Mouse (Mus musculus) layer of hippocampus, postnatal 36 days (tissue): ENCODE data around the gene Alk. TPM values are rescaled to one million over a fixed set of nuclear protein-coding genes. Genes with fewer than 3 reads are reported as not detected.

Experiments
- DNase-seq, 2 experiments: peaks; one replicate each; pipeline ENCODE4 v3.0.0; 2022
- total RNA-seq, 2 experiments: library from RNA; stranded (reverse); gene quantifications; 2 replicates each; pipeline ENCODE4 v1.2.3; 2021

The Alk gene
- total RNA-seq, 2 experiments from 2014 or later = 6.8 to 7.1 TPM

DNA sequence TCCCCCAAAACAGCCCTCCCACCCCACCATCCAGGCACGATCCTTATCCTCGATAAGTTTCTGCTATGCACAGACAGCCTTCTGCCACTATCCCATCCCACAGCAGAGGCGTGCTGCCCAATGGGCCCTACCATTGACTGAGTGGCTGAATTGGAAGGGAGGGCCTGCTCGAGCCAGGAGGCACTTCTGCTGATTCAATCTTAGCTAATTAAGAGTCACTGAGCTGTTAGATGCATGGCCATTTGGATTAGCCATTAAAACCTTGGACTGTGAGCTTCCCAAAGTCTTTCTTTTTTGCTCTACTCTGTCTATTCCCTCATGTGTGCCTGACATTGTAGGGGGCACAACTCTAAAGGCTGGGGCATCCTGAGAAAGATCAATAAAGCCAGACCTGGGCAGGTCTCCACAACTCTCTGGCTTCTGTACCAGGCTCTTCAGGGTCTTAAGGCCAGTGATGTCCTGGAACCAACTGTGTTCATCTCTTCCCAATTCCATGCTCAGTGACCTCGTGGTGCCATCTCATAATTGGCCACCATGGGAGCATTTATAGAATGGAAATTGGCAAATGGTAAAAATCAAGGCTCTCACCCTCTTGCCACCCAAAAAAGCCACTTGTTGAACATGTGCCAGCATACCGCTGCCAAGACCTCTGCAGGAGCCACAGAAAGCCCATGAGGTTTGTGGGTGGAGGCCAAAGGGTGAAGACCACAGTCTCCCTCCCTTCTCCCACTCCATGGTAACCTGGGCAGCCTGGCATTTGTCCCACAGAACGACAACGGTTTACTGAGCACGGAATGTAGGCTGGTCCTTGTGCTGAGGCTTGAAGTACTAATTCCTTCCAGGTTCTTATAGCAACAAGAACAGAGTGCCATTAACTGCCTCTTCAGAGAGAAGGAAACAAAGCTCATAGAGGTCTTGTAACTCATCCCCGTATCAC, 582.4 kb downstream of the Alk start:
- no peak for DNase-seq

DNA sequence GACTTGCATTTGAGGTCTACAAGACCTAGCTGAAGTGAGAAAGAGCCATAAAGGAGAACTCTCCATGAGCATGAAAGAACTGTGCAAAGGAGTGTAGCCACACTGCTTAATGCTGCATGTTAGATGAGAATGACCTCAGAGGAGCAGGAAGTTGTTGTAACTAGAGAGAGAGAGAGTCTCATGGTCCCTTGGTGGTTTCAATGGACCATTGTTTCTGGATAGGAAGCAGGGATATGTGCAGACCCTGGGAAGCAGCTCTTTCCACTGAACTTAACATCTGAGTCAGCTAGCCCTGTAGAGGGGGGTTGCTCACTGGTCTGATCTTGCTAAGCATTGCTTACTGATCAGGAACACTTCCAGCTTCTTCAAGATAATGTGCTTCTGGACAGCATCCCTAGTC, 587.1 kb downstream of the Alk start:
- no peak for DNase-seq

DNA sequence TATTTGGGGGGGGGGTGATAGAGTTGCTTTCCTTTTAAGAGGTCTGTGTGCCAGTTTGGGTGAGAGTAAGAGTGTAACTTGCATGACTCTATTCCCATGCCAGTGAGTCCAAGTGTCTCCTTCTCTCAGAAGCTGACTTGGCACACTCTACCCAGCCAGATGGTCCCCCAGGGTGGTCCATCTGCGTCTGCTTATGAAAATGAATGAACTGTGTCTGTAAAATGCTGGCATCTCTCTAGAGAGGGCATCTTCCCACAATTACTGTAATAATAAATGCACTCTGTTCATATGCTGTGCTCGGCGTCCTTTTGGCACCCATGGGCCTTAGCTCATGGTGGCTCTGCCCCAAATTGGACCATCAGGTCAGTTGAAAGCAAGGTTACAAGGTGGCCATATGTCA, 589.2 kb downstream of the Alk start:
- peak; percentile 77 to 82 for DNase-seq

DNA sequence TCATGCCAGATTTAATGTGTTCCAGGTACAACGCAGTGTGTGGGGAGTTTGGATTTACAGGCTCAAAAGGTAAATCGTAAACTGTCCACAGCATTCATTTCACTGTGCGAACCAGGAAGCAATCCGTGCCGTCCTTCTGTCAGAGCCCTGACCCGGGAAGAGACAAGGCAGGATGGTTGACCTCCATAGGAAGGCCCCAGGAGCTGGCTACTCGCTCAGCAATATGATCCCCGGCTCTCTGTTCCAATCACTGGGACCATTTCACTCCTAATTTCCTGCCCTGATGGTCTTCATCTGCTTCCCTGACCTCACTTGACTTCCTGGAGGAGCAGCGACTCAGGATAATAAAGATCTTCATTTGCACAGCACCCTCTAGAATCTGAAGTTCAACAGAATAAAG, 591.7 kb downstream of the Alk start:
- no peak for DNase-seq

DNA sequence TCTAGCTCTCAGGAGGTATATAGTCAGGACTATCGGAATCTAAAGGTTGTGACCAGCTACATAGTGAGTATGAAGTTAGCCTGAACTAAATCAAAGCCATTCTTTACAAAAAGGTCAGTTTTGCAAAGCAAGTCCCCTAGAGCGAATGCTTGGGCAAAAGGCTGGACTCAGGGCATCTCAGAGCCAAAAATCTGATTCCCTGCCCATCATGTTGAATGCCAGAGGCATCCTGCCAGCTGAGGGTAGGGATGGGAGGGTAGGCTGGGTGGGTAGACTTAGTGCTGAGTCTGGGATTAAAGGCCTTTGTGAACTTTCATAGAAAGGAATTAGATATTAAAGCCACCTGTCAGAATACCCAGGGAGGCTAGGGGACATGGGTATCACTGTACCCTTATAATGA, 594.6 kb downstream of the Alk start:
- no peak for DNase-seq

DNA sequence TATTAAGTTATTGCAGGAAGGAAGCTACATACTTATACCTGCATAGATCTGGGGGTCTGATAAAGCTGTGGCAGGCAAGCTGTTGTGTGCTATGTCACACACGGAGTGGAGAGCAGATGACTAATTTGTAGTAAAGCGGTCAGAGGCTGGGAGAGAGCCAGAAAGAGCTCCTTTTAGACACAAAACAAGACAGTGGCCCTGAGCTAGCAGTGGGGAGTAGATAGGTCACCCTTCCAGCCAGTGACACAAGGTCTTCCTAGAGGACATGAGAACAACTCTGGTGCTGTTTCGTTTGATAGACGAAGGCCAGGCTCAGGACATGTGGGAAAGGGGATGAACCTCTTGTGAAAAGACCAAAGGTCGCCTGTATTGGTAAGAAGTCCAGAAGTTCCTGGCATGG, 596.0 kb downstream of the Alk start:
- no peak for DNase-seq

DNA sequence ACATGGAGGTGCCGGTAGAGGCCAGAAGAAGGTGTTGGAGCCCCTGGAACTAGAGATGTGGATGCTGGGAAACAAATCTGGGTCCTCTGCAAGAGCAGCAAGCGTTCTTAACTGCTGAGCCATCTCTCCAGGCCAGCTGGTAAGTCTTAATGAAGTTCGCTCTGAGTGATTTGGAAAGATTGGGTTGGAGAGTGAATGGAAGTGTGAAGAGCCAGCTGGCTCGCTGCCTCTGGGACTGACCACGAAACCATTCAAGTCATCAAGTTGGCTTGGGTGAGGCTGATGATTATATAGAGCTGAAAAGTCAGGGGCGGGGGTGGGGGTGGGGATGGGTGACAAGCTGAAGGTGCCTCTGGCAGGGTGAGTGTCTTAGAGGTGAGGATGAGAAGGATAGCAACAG, 599.1 kb downstream of the Alk start:
- DNase-seq = no peak

DNA sequence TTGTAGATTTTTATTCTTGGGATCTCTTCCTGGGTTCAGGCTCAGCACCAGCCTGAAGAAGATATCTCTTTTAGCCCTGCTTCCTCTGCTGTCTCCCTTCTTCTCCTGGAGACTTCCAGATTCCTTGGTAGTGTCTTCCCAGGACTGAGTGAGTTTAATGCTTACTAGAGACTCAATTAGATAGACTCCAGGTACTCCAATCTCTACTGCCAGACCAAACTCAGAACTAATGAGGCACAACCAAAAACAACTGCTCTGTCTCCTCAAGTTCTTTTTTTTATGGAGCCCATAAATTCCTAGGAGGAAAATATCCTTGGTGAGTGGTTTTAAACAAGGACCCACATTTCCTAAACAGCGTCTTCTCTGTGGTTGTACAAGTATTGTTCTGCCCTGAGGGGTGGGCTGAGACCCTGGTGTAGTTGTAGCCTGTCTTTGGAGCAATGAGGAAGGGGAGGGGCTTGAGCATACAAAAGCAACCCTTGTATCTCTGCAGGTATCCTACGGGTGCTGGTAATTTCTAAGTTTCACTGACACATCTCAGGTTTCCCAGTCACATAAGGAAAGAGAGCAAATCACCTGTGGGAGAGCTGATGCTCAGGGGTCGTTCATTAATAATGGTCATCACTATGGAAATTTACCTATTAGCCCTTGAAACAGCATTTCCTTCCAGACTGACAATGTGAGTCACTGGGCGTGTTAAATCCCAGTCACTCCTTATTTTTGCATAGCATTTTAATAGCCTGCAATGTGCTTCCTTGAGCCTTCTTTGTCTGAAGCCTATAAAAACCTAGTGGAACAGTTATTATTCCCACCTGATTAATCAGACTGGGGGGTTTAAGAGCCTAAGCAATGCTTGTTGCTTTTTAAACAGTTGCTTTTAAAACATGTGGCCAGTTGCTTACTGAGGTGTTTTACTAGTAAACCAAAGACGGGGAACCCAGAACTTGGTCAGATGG, 604.6 kb downstream of the Alk start:
- no peak for DNase-seq

DNA sequence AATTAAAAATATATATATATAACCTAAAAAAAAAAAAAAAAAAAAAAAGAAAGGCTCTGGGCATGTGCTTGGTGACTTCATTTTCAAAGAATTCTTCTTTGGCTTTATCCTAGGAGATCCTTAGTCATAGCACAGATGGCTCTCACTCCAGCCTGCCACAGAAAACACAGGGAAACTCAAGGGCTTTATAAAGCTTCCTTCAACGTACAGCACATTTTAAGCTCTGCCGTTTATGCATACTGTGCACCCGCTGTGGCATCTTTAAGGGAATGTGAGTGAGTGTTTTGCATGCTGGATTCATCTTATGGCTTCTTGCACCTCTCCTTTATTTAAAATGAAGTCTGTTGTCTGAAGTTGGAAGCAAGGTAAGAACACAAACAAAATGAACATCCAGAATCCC, 606.7 kb downstream of the Alk start:
- no peak for DNase-seq

DNA sequence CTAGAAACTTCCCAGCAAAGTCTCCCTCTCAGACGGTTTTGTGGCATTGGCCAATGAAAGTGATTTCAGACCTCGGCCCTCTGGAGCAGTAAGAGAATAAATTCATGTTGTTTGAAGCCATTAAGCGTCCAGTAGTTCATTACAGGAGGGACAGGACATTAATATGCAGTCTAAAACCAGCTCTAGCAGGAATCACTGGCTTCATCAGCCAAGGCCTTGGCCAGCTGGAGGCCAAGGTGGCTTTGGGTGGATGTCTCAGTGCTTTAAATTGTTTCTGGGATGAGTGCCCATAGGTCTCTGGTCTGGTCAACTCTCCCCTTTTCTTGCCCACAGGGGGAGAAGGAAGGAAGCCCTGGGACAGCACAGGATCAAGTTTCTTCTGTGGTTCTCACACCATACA, 608.9 kb downstream of the Alk start:
- DNase-seq = no peak

DNA sequence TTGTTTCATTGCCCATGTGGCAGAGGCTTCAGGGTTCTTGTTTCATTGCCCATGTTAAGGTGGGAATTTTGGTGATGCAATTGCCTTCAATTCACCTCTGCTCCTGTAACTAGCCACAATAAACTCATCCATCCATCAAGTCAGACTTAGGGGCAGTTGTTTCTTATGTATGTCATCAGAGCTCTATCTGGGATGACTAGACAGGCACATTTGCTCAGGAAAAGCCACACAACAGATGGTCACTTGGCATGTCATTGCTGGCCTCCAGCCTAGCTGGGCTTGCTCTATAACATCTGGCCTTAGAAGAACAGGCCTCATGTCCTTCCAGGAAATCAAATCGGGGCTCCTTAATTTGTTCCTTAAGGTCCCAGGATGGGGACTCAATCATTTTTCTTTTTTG, 610.3 kb downstream of the Alk start:
- no peak for DNase-seq

DNA sequence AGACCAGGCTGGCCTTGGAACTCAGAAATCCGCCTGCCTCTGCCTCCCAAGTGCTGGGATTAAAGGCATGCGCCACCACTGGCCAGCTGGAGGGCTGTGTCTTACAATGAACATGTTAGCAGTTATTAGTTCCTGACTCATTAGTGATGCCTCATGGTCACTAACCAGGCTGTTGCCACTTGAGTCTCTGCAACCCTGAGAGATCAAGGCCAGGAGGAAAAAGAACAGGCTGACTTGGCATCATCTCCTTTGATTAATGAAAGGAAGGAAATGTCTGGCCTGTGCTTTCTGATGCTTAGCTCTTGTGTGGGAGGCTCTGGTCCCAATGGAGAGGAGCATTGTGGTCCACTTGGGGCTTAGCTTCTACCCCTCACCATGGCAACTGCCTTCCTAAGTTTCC, 611.4 kb downstream of the Alk start:
- no peak for DNase-seq

DNA sequence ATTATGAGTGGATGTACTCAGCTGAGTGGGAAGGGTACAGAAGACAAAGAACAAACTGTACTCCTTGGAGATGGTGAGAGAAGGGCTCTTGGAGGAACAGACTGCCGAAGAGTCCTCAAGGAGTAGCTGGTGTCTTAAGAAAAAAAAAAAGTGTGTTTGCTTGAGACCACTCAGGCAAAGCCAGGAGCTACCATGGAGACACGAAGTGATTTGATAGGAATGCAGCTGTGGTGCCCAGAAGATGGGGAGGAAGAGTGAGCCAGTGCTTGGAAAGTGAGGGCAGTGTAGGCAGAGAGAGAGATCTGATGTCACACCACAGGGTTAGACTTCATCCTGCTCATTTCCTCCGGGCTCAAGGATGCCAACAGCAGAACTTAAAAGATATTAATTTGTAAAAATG, 613.2 kb downstream of the Alk start:
- no peak for DNase-seq

DNA sequence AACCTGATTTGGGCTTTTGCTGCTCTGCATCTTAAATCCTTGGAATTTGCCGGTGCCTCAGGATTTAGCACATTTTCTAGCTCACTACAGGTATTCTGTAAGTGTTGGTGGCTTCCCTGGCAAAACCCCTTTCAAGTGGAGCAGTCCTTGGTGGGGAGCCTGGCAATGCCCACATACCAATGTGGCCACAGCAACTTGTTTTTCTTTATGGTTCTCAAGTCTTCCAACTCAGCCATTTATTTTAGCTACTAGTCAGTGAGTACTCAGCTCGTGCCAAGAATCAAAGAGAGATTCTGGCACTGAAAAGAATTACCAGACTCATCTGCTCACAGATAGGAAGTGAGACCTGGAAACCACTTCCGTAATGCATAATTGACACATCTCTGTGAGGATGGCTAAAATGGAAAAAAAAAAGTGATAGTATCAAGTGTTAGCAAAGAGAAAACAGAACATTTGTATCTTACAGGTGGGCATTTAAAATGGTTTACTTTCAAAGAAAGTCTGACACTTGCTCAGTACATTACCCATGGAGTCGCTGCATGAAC, 614.2 kb downstream of the Alk start:
- no peak for DNase-seq

DNA sequence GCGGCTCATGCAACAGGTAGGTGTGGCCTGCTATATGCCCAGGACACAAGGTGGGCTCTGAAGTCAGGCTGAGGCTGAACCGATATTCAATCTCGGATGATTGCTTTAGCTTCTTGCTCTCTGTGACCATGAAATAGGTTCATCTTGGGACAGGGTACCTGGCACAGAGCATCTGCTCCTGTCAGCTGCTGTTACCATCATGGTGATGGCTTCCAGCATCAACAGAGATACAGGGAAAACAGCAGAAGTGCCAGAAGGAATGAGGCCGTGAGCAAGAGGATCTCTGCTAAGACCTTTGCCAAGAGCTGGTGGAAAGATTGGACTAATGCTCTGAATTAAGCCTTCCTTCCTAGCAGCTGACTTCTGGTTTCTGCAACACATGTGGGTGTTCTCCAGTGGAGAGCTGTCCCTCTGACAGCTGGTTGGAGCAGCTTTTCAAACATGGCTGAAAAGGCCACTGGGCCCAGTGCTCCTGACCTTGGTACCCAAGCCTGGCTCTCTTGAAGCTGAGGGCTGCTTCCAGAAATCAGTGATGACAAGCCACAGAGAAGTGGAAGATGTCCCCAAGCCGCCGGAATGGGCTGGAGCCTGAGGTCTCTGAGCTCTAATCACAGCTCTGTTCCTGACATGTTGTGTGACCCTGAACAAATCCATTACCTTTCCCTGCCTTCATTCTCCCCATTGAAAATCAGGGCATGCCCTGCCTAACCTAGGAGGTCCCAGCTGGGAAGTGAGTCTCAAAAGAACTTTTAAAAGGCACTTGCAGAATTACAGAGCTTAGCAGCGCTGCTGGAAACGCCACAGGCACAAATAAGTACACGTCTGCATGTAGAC, 615.5 kb downstream of the Alk start:
- DNase-seq = no peak

DNA sequence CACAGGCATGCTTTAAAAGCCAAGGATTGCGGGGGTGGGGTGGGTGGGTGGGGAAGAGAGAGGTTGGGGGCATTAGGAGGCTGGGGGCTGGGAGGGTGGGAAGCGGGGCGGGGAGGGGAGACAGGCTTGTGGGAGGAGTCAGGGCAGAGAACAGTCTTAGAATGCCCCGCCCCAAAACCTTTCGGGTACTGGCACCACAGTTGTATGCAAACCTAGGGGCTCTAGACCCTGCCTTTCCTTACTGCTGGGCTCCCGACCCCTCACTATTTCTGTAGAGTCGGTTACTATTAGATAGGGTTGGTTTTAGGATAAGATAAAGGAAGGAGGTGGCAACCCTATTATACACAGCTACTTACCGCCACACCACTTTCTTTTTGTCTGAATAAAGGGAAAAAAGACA, 617.4 kb downstream of the Alk start:
- DNase-seq = no peak

DNA sequence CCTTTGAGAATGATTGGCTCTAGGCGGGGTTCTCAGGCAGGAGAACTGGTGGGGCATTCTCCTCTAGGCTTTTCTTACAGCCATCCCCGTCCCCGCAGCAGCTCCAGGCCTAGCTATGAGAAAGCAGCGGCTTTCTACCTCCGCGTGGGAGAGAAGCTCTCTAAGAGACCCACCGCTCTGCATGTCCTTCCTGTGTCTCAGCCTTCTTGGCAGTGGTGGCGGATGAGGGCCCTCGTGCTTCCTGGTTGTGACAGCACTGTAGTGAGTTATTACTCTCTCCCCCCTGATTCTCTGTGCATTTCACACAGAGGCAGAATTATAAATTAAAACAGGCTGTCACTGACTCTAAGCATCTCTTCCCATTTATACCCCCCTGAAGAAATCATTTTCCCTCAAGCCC, 618.0 kb downstream of the Alk start:
- DNase-seq = no peak

DNA sequence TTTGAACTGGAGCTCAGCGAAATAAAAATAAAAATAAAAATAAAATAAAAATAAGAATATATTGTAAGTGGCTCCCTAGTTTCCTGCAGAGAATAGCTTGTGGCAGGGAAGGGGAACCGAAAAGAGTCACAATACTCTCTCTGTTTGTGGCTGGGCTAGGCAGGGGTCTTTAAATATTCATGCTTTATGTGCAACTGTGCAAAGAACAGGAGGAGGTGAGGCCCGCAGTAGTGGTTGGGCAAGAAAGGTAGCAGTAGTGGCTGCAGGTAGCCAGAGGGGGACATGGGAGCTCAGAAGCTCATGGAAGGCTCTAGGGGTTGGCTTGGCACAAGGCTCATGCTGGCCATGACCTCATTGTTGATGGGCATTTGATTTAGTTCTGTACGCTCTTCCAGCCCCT, 623.2 kb downstream of the Alk start:
- DNase-seq = no peak

DNA sequence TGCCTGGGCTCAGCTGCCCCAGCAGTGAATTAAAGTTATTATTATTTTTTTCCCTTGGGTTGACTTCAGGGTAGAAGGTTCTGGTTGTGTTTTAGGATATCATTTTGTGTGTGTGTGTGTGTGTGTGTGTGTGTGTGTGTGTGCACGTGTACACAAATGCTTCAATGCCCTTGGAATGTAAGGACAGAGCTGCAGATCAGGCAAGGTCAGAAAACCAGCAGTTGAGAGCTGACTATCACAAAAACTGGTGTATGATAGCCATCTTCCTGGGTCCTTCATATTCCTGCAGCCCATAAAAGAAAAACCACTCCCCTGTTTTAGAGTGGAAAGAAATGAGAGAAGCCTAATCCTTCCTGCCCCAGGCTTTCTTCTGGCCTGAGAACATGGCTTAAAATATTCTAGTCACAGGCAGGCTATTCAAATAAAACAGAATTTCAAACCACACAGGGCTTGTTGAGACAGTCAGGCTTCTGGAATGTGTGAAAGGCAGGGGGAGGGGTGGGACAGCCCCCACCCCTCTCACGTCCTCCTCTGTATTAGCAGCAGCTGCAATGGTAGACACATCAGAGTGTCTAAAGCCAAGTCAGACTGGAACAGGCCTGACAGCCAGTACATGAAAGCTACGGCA, 623.8 kb downstream of the Alk start:
- no peak for DNase-seq

DNA sequence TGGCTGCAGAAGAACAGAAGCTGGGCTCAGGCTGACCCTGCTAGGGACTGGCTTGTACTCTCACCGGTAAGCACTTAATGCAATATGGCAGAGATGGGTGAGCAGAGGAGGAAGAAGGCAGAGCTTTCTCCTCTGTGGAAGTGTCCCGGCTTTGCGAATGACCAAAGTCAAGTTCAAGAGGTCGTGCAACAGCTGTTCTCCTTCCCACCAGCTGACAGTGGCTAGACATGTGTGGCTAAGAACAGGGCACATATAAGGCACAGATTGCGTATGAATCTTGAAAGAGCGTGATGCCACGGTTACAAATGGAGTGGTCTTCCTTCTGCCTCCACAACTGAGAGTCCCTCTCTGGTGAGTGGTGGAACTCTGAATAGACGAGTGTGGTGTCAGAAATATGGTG, 625.3 kb downstream of the Alk start:
- DNase-seq = no peak

DNA sequence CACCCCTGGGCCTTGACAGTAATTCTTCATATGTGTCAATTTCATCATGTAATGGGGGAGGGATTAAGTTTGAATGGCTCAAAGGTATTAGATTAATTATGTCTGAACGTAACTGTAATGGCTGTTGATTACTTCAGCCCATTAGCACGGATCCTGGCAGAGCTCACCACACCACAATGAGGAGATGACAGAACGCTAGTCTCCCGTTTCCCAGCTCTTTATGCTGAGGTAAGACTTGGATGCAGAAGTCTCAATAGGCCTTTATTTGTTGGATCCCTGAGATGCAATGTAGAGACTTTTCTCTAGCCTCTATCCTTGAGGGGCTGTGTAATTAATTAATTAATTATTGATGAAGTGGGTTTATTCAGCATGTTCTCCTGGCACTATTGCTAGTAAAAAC, 627.8 kb downstream of the Alk start:
- DNase-seq = no peak

DNA sequence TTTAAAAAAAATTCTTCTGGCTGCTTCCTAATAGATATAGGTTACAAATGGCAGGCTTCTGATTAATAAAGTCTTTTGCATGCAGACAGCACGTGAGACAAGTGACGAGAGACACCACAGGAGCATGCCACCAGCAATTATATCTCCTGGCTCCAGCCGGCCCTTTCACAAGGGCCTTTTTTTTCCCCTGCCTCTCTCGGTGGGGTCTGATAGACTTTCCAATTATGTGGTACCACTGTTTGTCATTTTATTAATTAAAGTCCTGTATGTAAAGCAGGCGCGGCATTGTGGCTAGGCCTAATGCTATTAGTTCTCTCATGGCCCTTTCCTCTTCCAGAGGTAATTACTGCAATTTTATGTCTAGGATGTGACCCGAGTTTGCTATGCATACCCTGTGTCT, 630.7 kb downstream of the Alk start:
- no peak for DNase-seq
